ENCODE assay signal across 8 mouse cellular contexts in the genomic region with DNA sequence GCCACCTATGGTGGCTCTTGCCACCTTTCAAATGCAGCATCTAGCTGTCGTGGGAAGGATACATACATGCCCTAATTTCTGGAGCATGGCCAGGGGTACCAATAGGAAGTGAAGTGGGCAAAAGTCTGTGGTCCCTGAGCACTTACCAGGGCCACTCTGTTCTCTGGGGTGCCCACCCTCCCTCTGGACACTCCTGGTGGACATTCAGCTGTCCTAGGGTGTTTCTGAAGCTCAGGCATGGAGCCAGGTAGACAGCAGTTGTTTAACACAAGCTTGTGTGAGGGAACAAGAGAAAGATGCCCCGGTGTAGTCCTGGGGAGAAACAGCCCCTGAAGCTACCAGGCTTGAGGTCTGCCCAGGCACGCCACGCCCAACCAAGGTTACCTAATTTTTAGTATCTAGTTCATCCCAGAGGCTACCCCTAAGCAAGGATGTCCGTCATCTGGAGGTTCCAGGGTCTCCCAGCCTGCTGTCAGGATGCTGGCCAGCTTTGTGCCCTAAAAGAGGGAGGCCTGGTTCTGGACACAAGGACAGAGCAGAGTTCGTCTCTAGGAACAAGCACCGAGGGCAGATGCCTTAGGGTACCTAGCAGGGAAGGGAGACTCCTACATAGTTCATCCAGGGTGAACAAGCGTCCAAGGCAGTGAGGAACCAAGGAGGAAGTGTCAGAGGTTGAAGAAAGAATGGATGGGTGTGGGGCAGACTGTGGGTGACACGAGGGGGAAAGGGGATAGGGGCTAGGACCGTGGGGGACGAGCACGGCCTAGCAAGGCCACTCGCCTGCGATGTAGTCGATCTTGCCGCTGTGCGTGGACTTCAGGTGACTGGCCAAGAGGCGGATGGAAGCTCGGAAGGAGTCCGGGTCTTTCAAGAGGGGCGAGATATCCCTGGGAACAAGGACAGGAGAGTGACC. TPM values are rescaled to one million over a fixed set of nuclear protein-coding genes. Genes with fewer than 3 reads are reported as not detected.
DNase-seq lines count a peak whose midpoint lies in the region; ATAC-seq lines count a peak whose summit lies in the region.

No protein-coding gene starts in this region.

- peak overlapping the region; percentile 71 for H3K4me3 ChIP-seq in embryonic facial prominence, embryonic 15.5 days (replicated peaks)
- peak overlapping the region; percentile 53 for H3K4me3 ChIP-seq in limb, embryonic 11.5 days (ENCODE audit: low read depth, low read length)
- H3K4me3 ChIP-seq in neural tube, embryonic 15.5 days (replicated peaks), result peak overlapping the region; percentile 60

- ATAC-seq in frontal cortex, adult (ENCODE audit: low TSS enrichment), result peak; percentile 13; the same call in 1 of the 2 replicates
- peak; percentile 9; the same call in 1 of the 2 replicates for ATAC-seq in embryonic facial prominence, embryonic 15.5 days (ENCODE audit: insufficient number of reproducible peaks, low FRiP score, low TSS enrichment, low read depth)
- no peak for ATAC-seq in limb, embryonic 11.5 days (ENCODE audit: insufficient number of reproducible peaks, low FRiP score, low TSS enrichment, low read depth)
- peak; percentile 26; the same call in 1 of the 2 replicates for ATAC-seq in neural tube, embryonic 15.5 days (ENCODE audit: low FRiP score)

- H3K4me2 ChIP-seq in embryonic facial prominence, embryonic 15.5 days (replicated peaks), result peak overlapping the region; percentile 77
- H3K4me2 ChIP-seq in limb, embryonic 11.5 days (ENCODE audit: low read depth, severe bottlenecking), result peak overlapping the region; percentile 90
- peak overlapping the region; percentile 72 for H3K4me2 ChIP-seq in neural tube, embryonic 15.5 days

- H3K9me3 ChIP-seq in embryonic facial prominence, embryonic 15.5 days (replicated peaks), result no peaks in the 10 kb centered on the region
- no peaks in the 10 kb centered on the region for H3K9me3 ChIP-seq in limb, embryonic 11.5 days (ENCODE audit: control insufficient read depth, low read length)
- no peaks in the 10 kb centered on the region for H3K9me3 ChIP-seq in neural tube, embryonic 15.5 days (replicated peaks)

- peaks cover 48% of the 10 kb centered on the region for H3K4me1 ChIP-seq in embryonic facial prominence, embryonic 15.5 days
- peaks cover 37% of the 10 kb centered on the region for H3K4me1 ChIP-seq in limb, embryonic 11.5 days (ENCODE audit: control insufficient read depth, insufficient read depth, low read length)
- H3K4me1 ChIP-seq in neural tube, embryonic 15.5 days, result peaks cover 32% of the 10 kb centered on the region

- 13% methylated on average over 21 of the region's 21 CpGs for WGBS in embryonic facial prominence, embryonic 15.5 days
- 20% methylated on average over 21 of the region's 21 CpGs for WGBS in limb, embryonic 11.5 days
- WGBS in neural tube, embryonic 15.5 days, result 21% methylated on average over 21 of the region's 21 CpGs

- intact Hi-C loops in left cerebral cortex, postnatal 4 days (cut with DNase I), result no loop called here

- peak overlapping the region; percentile 69 for H3K9ac ChIP-seq in embryonic facial prominence, embryonic 15.5 days
- peak overlapping the region; percentile 74 for H3K9ac ChIP-seq in limb, embryonic 11.5 days (ENCODE audit: low read length)
- H3K9ac ChIP-seq in neural tube, embryonic 15.5 days (replicated peaks), result peak overlapping the region; percentile 81

- peak overlapping the region; percentile 75 for H3K27ac ChIP-seq in embryonic facial prominence, embryonic 15.5 days (replicated peaks)
- peak overlapping the region; percentile 55; the same call in 1 of the 2 replicates for H3K27ac ChIP-seq in limb, embryonic 11.5 days (replicated peaks; ENCODE audit: low read depth, low read length)
- H3K27ac ChIP-seq in neural tube, embryonic 15.5 days (replicated peaks), result peak overlapping the region; percentile 81

- peaks cover 34% of the 10 kb centered on the region for H3K36me3 ChIP-seq in embryonic facial prominence, embryonic 15.5 days
- H3K36me3 ChIP-seq in limb, embryonic 11.5 days (ENCODE audit: control insufficient read depth, insufficient read depth, low read length), result peaks cover 16% of the 10 kb centered on the region; the same call in 1 of the 2 replicates
- peaks cover 16% of the 10 kb centered on the region for H3K36me3 ChIP-seq in neural tube, embryonic 15.5 days

- H3K27me3 ChIP-seq in embryonic facial prominence, embryonic 15.5 days, result no peaks in the 10 kb centered on the region
- H3K27me3 ChIP-seq in limb, embryonic 11.5 days (ENCODE audit: control insufficient read depth, insufficient read depth, low read length), result no peaks in the 10 kb centered on the region
- H3K27me3 ChIP-seq in neural tube, embryonic 15.5 days (replicated peaks), result no peaks in the 10 kb centered on the region

- DNase-seq in frontal cortex, postnatal 14 days (ENCODE audit: low spot score in 2 of 2), result no peak
- peak; percentile 8 to 9 for DNase-seq in B cell, adult 2 months
- DNase-seq in limb, embryonic 11.5 days (ENCODE audit: low spot score), result no peak
- DNase-seq in retina, postnatal 1 day, result no peak
- DNase-seq in left cerebral cortex, postnatal 4 days, result no peak

RNA-seq across cellular contexts. Expression of a gene that starts 0.7 kb away (rescaled TPM):
- 298 and 312 TPM in 2 replicates for polyA plus RNA-seq in embryonic facial prominence, embryonic 15.5 days (2015; fragmentation: Nextera tagmentation; extraction: Ambion mirVana)
- 271 and 284 TPM in 2 replicates for polyA plus RNA-seq in limb, embryonic 11.5 days (2014; fragmentation: Nextera tagmentation; extraction: Ambion mirVana)
- polyA plus RNA-seq in neural tube, embryonic 15.5 days (2015; fragmentation: Nextera tagmentation; extraction: Ambion mirVana), result 189 and 207 TPM in 2 replicates
- total RNA-seq in left cerebral cortex, postnatal 4 days (2021), result 100 to 1,000 TPM; 101 to 102 TPM

RNA-seq across cellular contexts. Expression of a gene that starts 8.2 kb away (rescaled TPM):
- polyA plus RNA-seq in embryonic facial prominence, embryonic 15.5 days (2015; fragmentation: Nextera tagmentation; extraction: Ambion mirVana), result 32.5 and 36.2 TPM in 2 replicates
- 46.4 and 51.7 TPM in 2 replicates for polyA plus RNA-seq in limb, embryonic 11.5 days (2014; fragmentation: Nextera tagmentation; extraction: Ambion mirVana)
- 6.8 and 15.4 TPM in 2 replicates for polyA plus RNA-seq in neural tube, embryonic 15.5 days (2015; fragmentation: Nextera tagmentation; extraction: Ambion mirVana)
- 1 to 10 TPM; 5.9 to 6.9 TPM for total RNA-seq in left cerebral cortex, postnatal 4 days (2021)

RNA-seq across cellular contexts. Expression of a gene that starts 24.9 kb away (rescaled TPM):
- 14.3 and 16.7 TPM in 2 replicates for polyA plus RNA-seq in embryonic facial prominence, embryonic 15.5 days (2015; fragmentation: Nextera tagmentation; extraction: Ambion mirVana)
- polyA plus RNA-seq in limb, embryonic 11.5 days (2014; fragmentation: Nextera tagmentation; extraction: Ambion mirVana), result 6.2 and 7.2 TPM in 2 replicates
- polyA plus RNA-seq in neural tube, embryonic 15.5 days (2015; fragmentation: Nextera tagmentation; extraction: Ambion mirVana), result 2.1 and 5.1 TPM in 2 replicates
- 10 to 100 TPM; 19.9 to 20.6 TPM for total RNA-seq in left cerebral cortex, postnatal 4 days (2021)

RNA-seq across cellular contexts. Expression of a gene that starts 35.3 kb away (rescaled TPM):
- polyA plus RNA-seq in embryonic facial prominence, embryonic 15.5 days (2015; fragmentation: Nextera tagmentation; extraction: Ambion mirVana), result 11.3 TPM in 2 replicates
- polyA plus RNA-seq in limb, embryonic 11.5 days (2014; fragmentation: Nextera tagmentation; extraction: Ambion mirVana), result 5.2 and 5.5 TPM in 2 replicates
- polyA plus RNA-seq in neural tube, embryonic 15.5 days (2015; fragmentation: Nextera tagmentation; extraction: Ambion mirVana), result 6.7 and 9.5 TPM in 2 replicates
- 10 to 100 TPM; 10.3 to 10.7 TPM for total RNA-seq in left cerebral cortex, postnatal 4 days (2021)

RNA-seq across cellular contexts. Expression of a gene that starts 35.4 kb away (rescaled TPM):
- polyA plus RNA-seq in embryonic facial prominence, embryonic 15.5 days (2015; fragmentation: Nextera tagmentation; extraction: Ambion mirVana), result 54.5 and 62.3 TPM in 2 replicates
- 45.0 and 45.4 TPM in 2 replicates for polyA plus RNA-seq in limb, embryonic 11.5 days (2014; fragmentation: Nextera tagmentation; extraction: Ambion mirVana)
- 103 and 113 TPM in 2 replicates for polyA plus RNA-seq in neural tube, embryonic 15.5 days (2015; fragmentation: Nextera tagmentation; extraction: Ambion mirVana)
- 10 to 100 TPM; 63.8 to 74.6 TPM for total RNA-seq in left cerebral cortex, postnatal 4 days (2021)

Comparison
In these comparisons a context has a peak if more than half of its experiments do, and no peak if none do; other contexts are left out.
1. DNase-seq: peak in B cell, adult 2 months (2 of 2); none in frontal cortex, postnatal 14 days (0 of 2), limb, embryonic 11.5 days (single experiment), retina, postnatal 1 day (single experiment) and left cerebral cortex, postnatal 4 days (single experiment).
2. Peak in every context shown above with its lines, with median percentiles within 50 percentile points of each other: H3K27ac ChIP-seq, H3K4me2 ChIP-seq, H3K4me3 ChIP-seq and H3K9ac ChIP-seq.